22 mouse cellular contexts compared by ENCODE assay signal in genomic region chr14:77881998-77882397, GRCm38 (mm10).
"Had no signal": no experiment of that assay in that cellular context is flagged by ENCODE, and none has a peak within 500 bp of the region (broad histone marks: within the 10 kb centered on the region; RNA-seq: fewer than 3 reads in every experiment).

No protein-coding gene starts in this region.

- H3K4me3 ChIP-seq: gastrocnemius, adult 2 months; heart, embryonic 10.5 days; heart, embryonic 12.5 days; hindbrain, embryonic 10.5 days; hindbrain, embryonic 12.5 days; intestine, embryonic 15.5 days; layer of hippocampus, adult 2 months; left cerebral cortex, adult 2 months; limb, embryonic 13.5 days; limb, embryonic 15.5 days; liver, embryonic 12.5 days had no signal

- H3K4me2 ChIP-seq: heart, embryonic 12.5 days; hindbrain, embryonic 12.5 days; hindbrain, embryonic 14.5 days; intestine, embryonic 15.5 days; limb, embryonic 13.5 days; limb, embryonic 15.5 days; liver, embryonic 12.5 days had no signal

- H3K27me3 ChIP-seq: heart, embryonic 12.5 days; hindbrain, embryonic 12.5 days; intestine, embryonic 15.5 days; limb, embryonic 13.5 days; limb, embryonic 15.5 days; liver, embryonic 12.5 days had no signal

- H3K36me3 ChIP-seq: heart, embryonic 10.5 days; heart, embryonic 12.5 days; hindbrain, embryonic 10.5 days; hindbrain, embryonic 12.5 days; intestine, embryonic 15.5 days; limb, embryonic 13.5 days; limb, embryonic 15.5 days; liver, embryonic 12.5 days had no signal

- DNase-seq: gastrocnemius, adult 2 months; gastrocnemius, postnatal 10 days; gastrocnemius, postnatal 25 days; heart, adult 18-20 months; heart, postnatal 10 days; heart, postnatal 4 days; kidney, adult 18-20 months; kidney, adult 8-10 months; kidney, postnatal 10 days; kidney, postnatal 25 days; kidney, postnatal 4 days had no signal
